Mouse (Mus musculus) kidney, postnatal 0 days (tissue): ENCODE measurements around the gene Cables2. TPM values are rescaled to one million over a fixed set of nuclear protein-coding genes. Genes with fewer than 3 reads are reported as not detected.
A peak's percentile ranks its signal among the peaks of the same experiment; 100 is the strongest.

ENCODE experiments used
- ATAC-seq: fragments of 200-750 bp; cut with Nextera tagmentation; replicated peaks from 2 replicates; pipeline ENCODE4 v1.8.0; 2017; ENCODE audit warnings: low read depth, moderate number of reproducible peaks, moderate TSS enrichment, moderate library complexity; ENCODE audit not compliant: low FRiP score
- DNase-seq: peaks from one replicate; pipeline ENCODE4 v3.0.0-alpha.2; 2016; ENCODE audit warnings: low spot score
- H3K27ac ChIP-seq: fragments of 300-500 bp; sonication (generic); 2 replicates; pipeline ENCODE4 v1.5.1; 2014; ENCODE audit warnings: mild to moderate bottlenecking
- H3K27me3 ChIP-seq: fragments of 300-500 bp; sonication (generic); 2 replicates; pipeline ENCODE4 v1.6.1; 2014; ENCODE audit warnings: low read length, mixed read lengths; ENCODE audit not compliant: insufficient read depth
- H3K36me3 ChIP-seq: fragments of 300-500 bp; sonication (generic); 2 replicates; pipeline ENCODE4 v1.6.1; 2014; ENCODE audit warnings: low read length, mixed read lengths; ENCODE audit not compliant: insufficient read depth
- H3K4me1 ChIP-seq: fragments of 300-500 bp; sonication (generic); replicated peaks from 2 replicates; pipeline ENCODE4 v1.6.1; 2014; ENCODE audit warnings: antibody characterized with exemption, low read length, mixed read lengths; ENCODE audit not compliant: insufficient read depth
- H3K4me2 ChIP-seq: fragments of 300-500 bp; sonication (generic); 2 replicates; pipeline ENCODE4 v1.6.1; 2014; ENCODE audit warnings: mild to moderate bottlenecking, low read length, moderate library complexity, mixed read lengths
- H3K4me3 ChIP-seq: fragments of 300-500 bp; sonication (generic); replicated peaks from 2 replicates; pipeline ENCODE4 v1.5.1; 2014; ENCODE audit warnings: low read depth, low read length
- H3K9ac ChIP-seq: fragments of 300-500 bp; sonication (generic); 2 replicates; pipeline ENCODE4 v1.6.1; 2014; ENCODE audit warnings: low read depth, low read length
- H3K9me3 ChIP-seq: fragments of 300-500 bp; sonication (generic); replicated peaks from 2 replicates; pipeline ENCODE4 v1.6.1; 2016; ENCODE audit warnings: low read length, inconsistent platforms, mixed read lengths
- CTCF ChIP-seq: IDR thresholded peaks from 2 replicates; pipeline ENCODE4 v1.5.1; 2016; ENCODE audit warnings: antibody characterized with exemption, low read depth, mild to moderate bottlenecking, moderate library complexity
- WGBS: fragments of 180-500 bp; shearing (Covaris S2); extraction: QIAGEN DNeasy Blood & Tissue Kit; methylation state at CpG from one replicate; pipeline ENCODE4 v1.1.7; 2014; 5-methylcytosine and 5-hydroxymethylcytosine counted together
- polyA plus RNA-seq: library from polyadenylated mRNA; unstranded; fragments of >200 nt; fragmentation: Nextera tagmentation; extraction: Ambion mirVana; gene quantifications from 2 replicates; pipeline ENCODE4 v1.2.1, GENCODE M21; 2015

Cables2 gene
- polyA plus RNA-seq, 1 experiment from 2014 or later, result 13.1 TPM

DNA sequence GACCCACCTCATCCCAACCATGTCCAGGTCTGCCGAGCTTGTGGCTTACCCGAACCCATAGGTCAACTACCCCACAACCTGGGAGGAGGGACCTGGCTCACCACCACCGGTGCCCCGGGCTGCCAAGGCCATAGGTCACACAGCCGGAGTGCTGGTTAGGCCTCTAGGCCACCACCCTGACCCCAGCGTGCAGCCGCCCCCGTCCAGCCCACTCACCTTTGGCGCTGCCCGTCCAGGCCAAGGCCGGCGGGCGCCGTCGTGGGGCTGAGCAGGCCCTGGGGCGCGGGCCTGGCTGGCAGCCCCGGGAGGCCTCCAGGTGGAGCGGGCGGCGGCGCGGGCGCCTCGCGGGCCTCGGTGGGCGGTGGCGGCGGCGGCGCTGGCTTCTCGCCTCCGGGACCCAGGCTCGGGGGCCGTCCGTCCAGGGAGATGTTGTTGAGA, 393 bp downstream of the Cables2 start:
- under 1% methylated on average over 24 of the region's 37 CpGs for WGBS
- peak overlapping the region; percentile 93 for H3K4me2 ChIP-seq
- DNase-seq (peak; percentile 19), ATAC-seq (peak; percentile 33)
- no peaks in the 10 kb centered on the region for H3K9me3 ChIP-seq
- peak overlapping the region; percentile 77; the same call in 1 of the 2 replicates for H3K27ac ChIP-seq
- peaks cover 8% of the 10 kb centered on the region; the same call in 1 of the 2 replicates for H3K4me1 ChIP-seq
- no peaks in the 10 kb centered on the region for H3K27me3 ChIP-seq
- H3K4me3 ChIP-seq, result peak overlapping the region; percentile 79
- TF ChIP-seq CTCF, result no peak
- H3K9ac ChIP-seq, result peak overlapping the region; percentile 91
- peaks cover 3% of the 10 kb centered on the region; the same call in 1 of the 2 replicates for H3K36me3 ChIP-seq

GRCm38 (mm10) chr2:180271804-180272395, 1.4 kb downstream of the Cables2 start:
- Histone ChIP-seq H3K4me3 (peak overlapping the region; percentile 79; the same call in 1 of the 2 replicates), H3K27ac (no peak overlapping the region), H3K4me1 (peaks cover 8% of the 10 kb centered on the region; the same call in 1 of the 2 replicates), H3K36me3 (peaks cover 4% of the 10 kb centered on the region), H3K9ac (no peak overlapping the region), H3K4me2 (peak overlapping the region; percentile 93), H3K9me3 (no peaks in the 10 kb centered on the region), H3K27me3 (no peaks in the 10 kb centered on the region)
- 72% methylated on average over 5 of the region's 5 CpGs for WGBS
- DNase-seq, result no peak
- TF ChIP-seq CTCF, result no peak
- no peak for ATAC-seq

DNA sequence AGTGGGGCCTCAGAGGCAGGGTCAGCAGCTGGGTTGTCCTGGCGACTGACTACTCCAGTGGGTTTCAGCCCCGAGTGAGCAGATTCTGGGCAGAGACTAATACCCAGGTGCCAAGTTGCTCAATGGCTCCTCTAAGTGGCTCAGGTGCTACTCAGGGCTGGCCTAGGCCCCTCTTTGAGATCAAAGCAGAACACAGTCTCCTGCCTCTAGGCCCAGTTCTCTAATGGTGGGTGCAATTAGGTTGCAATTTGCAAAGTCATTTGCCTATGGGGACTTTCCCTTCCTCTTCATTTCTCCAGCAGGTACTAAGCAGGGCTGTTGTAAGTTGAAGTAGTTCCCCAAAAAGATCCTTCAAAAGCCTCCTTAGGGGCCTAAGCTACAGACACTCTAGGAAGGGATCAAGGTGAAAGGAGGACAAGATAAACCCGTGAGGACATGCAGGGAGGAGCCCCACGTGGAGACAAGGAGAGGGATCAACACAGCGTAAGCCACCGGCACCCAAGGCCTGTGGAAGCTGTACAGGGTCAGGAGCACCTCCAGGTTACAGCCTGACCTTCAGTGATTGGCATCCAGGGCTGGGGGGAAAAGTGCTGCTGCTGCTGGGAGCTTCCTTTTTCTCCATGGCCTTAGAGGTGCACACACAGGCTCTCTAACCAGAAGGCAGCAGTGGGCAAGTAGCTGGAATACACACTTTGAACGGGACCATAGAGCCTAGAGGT, 2.6 kb downstream of the Cables2 start:
- DNase-seq (no peak), ATAC-seq (no peak)
- 55% methylated on average over 7 of the region's 7 CpGs for WGBS
- Histone ChIP-seq H3K27me3 (no peaks in the 10 kb centered on the region), H3K27ac (no peak overlapping the region), H3K36me3 (peaks cover 8% of the 10 kb centered on the region), H3K4me2 (no peak overlapping the region), H3K9ac (no peak overlapping the region), H3K4me3 (no peak overlapping the region), H3K4me1 (peaks cover 8% of the 10 kb centered on the region; the same call in 1 of the 2 replicates), H3K9me3 (no peaks in the 10 kb centered on the region)
- TF ChIP-seq CTCF, result no peak

- no peaks in the 10 kb centered on the region for H3K27me3 ChIP-seq
- H3K4me1 ChIP-seq, result peaks cover 8% of the 10 kb centered on the region; the same call in 1 of the 2 replicates
- no peaks in the 10 kb centered on the region for H3K9me3 ChIP-seq
- no peak overlapping the region for H3K9ac ChIP-seq
- no peak overlapping the region for H3K27ac ChIP-seq
- H3K4me2 ChIP-seq, result no peak overlapping the region
- DNase-seq, result no peak
- H3K36me3 ChIP-seq, result peaks cover 8% of the 10 kb centered on the region
- WGBS, result 92% methylated on average over 10 of the region's 10 CpGs
- no peak overlapping the region for H3K4me3 ChIP-seq
- TF ChIP-seq CTCF, result no peak
- no peak for ATAC-seq
Observed at GRCm38 (mm10) chr2:180269329-180269728, 4.0 kb downstream of the Cables2 start.

DNA sequence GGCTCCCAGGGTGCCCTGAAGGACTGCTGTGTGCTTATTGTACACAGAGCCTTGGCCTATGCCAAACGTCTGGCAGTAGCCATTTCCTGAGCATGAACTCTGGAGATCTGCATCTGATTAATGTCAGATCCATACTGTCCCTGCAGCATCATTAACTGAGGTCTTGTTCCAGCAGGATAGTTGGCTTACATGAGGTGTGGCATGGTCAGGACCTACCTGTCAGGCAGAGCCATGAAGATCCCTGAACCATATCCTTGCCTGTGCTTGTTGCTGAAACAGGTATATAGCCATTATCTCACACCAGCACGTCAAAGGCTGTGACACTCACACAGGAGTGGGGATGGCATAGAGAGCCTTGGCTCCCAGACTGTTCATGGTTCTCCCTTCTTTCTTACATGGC, 5.3 kb downstream of the Cables2 start:
- H3K27ac ChIP-seq, result no peak overlapping the region
- no peak overlapping the region for H3K4me2 ChIP-seq
- WGBS, result 67% methylated on average over 2 of the region's 2 CpGs
- H3K9me3 ChIP-seq, result no peaks in the 10 kb centered on the region
- no peak overlapping the region for H3K9ac ChIP-seq
- TF ChIP-seq CTCF, result no peak
- ATAC-seq, result no peak
- no peak overlapping the region for H3K4me3 ChIP-seq
- H3K27me3 ChIP-seq, result no peaks in the 10 kb centered on the region
- peaks cover 8% of the 10 kb centered on the region; the same call in 1 of the 2 replicates for H3K4me1 ChIP-seq
- DNase-seq, result no peak
- peaks cover 14% of the 10 kb centered on the region for H3K36me3 ChIP-seq

GRCm38 (mm10) chr2:180262891-180263290, 10.4 kb downstream of the Cables2 start:
- no peaks in the 10 kb centered on the region for H3K27me3 ChIP-seq
- peak overlapping the region; percentile 76 for H3K27ac ChIP-seq
- DNase-seq (no peak), ATAC-seq (no peak)
- WGBS, result 79% methylated on average over 10 of the region's 10 CpGs
- no peak for TF ChIP-seq CTCF
- no peak overlapping the region for H3K4me3 ChIP-seq
- H3K4me2 ChIP-seq, result no peak overlapping the region
- no peaks in the 10 kb centered on the region for H3K9me3 ChIP-seq
- no peak overlapping the region for H3K9ac ChIP-seq
- no peaks in the 10 kb centered on the region; the same call in 1 of the 2 replicates for H3K4me1 ChIP-seq
- H3K36me3 ChIP-seq, result peaks cover 25% of the 10 kb centered on the region
